Mouse (Mus musculus) olfactory bulb, adult 2 months (tissue): ENCODE results near the gene G6pdx.

Source experiments
- CTCF ChIP-seq: fragments of 200-500 bp; IDR thresholded peaks from 2 replicates; pipeline ENCODE4 v1.5.1; 2012; ENCODE audit warnings: low read depth, mild to moderate bottlenecking, low read length, moderate library complexity; ENCODE audit not compliant: insufficient read depth
- POLR2A ChIP-seq: fragments of 200-500 bp; IDR thresholded peaks from 2 replicates; pipeline ENCODE4 v1.6.1; 2012; ENCODE audit warnings: mild to moderate bottlenecking, low read depth, low read length, moderate library complexity; ENCODE audit not compliant: insufficient read depth

- TF ChIP-seq CTCF (no peak), POLR2A (no peak)
Measured at GRCm38 (mm10) chrX:74427116-74427515, 1.9 kb downstream of the G6pdx start.
